Mouse (Mus musculus) cerebellum, postnatal 10 days (tissue): Measurements from ENCODE around the gene Anapc5.

Experiments used
- DNase-seq, 2 experiments: peaks; one replicate each; pipeline ENCODE4 v3.0.0; 2021; ENCODE audit warnings: mixed read lengths in 2 of 2

Gene Anapc5

GRCm38 (mm10) chr5:122767283-122767682, 53.9 kb downstream of the Anapc5 start:
- no peak for DNase-seq

- peak; percentile 80 to 88 for DNase-seq
Measured at GRCm38 (mm10) chr5:122764032-122764464, 57.1 kb downstream of the Anapc5 start.

GRCm38 (mm10) chr5:122763271-122764031, 57.7 kb downstream of the Anapc5 start:
- peak; percentile 43 to 44 for DNase-seq

GRCm38 (mm10) chr5:122756680-122757079, 64.5 kb downstream of the Anapc5 start:
- DNase-seq: peak; percentile 58 to 75

GRCm38 (mm10) chr5:122756144-122756543, 65.0 kb downstream of the Anapc5 start:
- DNase-seq: no peak

GRCm38 (mm10) chr5:122755620-122756019, 65.5 kb downstream of the Anapc5 start:
- no peak for DNase-seq

GRCm38 (mm10) chr5:122754477-122754876, 66.7 kb downstream of the Anapc5 start:
- no peak for DNase-seq

- DNase-seq: no peak
Measured at GRCm38 (mm10) chr5:122747950-122748349, 73.2 kb downstream of the Anapc5 start.

- DNase-seq: no peak
Measured at GRCm38 (mm10) chr5:122743880-122744422, 77.2 kb downstream of the Anapc5 start.
